18 mouse cellular contexts compared by ENCODE assay signal in genomic region chr7:116995770-116996169, GRCm38 (mm10).
DNase-seq lines count a peak whose midpoint lies in the region; ATAC-seq and TF ChIP-seq lines count a peak whose summit lies in the region.
"Had no signal": no experiment of that assay in that cellular context is flagged by ENCODE, and none has a peak within 500 bp of the region (broad histone marks: within the 10 kb centered on the region; RNA-seq: fewer than 3 reads in every experiment).

No protein-coding gene starts in this region.

- no peak overlapping the region for H3K27ac ChIP-seq in kidney, postnatal 0 days
- no peak overlapping the region for H3K27ac ChIP-seq in kidney, adult 2 months (ENCODE audit: insufficient read depth, low read depth, low read length)
- H3K27ac ChIP-seq: hindbrain, embryonic 13.5 days; kidney, embryonic 15.5 days; limb, embryonic 10.5 days; lung, embryonic 15.5 days; midbrain, embryonic 12.5 days; stomach, embryonic 15.5 days had no signal

- no peaks in the 10 kb centered on the region for H3K27me3 ChIP-seq in kidney, postnatal 0 days (ENCODE audit: insufficient read depth, low read length)
- no peaks in the 10 kb centered on the region for H3K27me3 ChIP-seq in kidney, adult 2 months (replicated peaks; ENCODE audit: control insufficient read depth, insufficient read depth, low read length)
- H3K27me3 ChIP-seq: heart, embryonic 12.5 days; hindbrain, embryonic 13.5 days; kidney, embryonic 15.5 days; lung, embryonic 15.5 days; midbrain, embryonic 12.5 days; stomach, embryonic 15.5 days had no signal

- H3K9me3 ChIP-seq in kidney, postnatal 0 days (replicated peaks; ENCODE audit: low read length) = no peaks in the 10 kb centered on the region
- H3K9me3 ChIP-seq: heart, embryonic 12.5 days; hindbrain, embryonic 13.5 days; kidney, embryonic 15.5 days; limb, embryonic 10.5 days; lung, embryonic 15.5 days; midbrain, embryonic 12.5 days; stomach, embryonic 15.5 days had no signal

- WGBS in kidney, postnatal 0 days = 91% methylated on average over 3 of the region's 3 CpGs
- WGBS in kidney, adult 2 months = 91% methylated on average over 3 of the region's 3 CpGs

- peak; percentile 42 for TF ChIP-seq CTCF in kidney, postnatal 0 days (IDR thresholded peaks at IDR 0.05; ENCODE audit: low read depth)
- no peak; the same call in 1 of the 2 replicates for TF ChIP-seq CTCF in kidney, adult 2 months (conservative IDR thresholded peaks at IDR 0.05; ENCODE audit: insufficient read depth, insufficient read length, low read depth, low read length)

- no peak for TF ChIP-seq POLR2A in kidney, adult 2 months (IDR thresholded peaks at IDR 0.05; ENCODE audit: low read depth, low read length)

- no peak overlapping the region for H3K9ac ChIP-seq in kidney, postnatal 0 days (ENCODE audit: low read depth, low read length)
- H3K9ac ChIP-seq: heart, embryonic 12.5 days; hindbrain, embryonic 13.5 days; kidney, embryonic 15.5 days; lung, embryonic 15.5 days; midbrain, embryonic 12.5 days; stomach, embryonic 15.5 days had no signal

- H3K4me3 ChIP-seq in kidney, postnatal 0 days (replicated peaks; ENCODE audit: low read depth, low read length) = no peak overlapping the region
- H3K4me3 ChIP-seq in kidney, adult 2 months (ENCODE audit: insufficient read depth, low read depth, low read length) = no peak overlapping the region
- H3K4me3 ChIP-seq: heart, embryonic 12.5 days; hindbrain, embryonic 13.5 days; kidney, embryonic 15.5 days; limb, embryonic 10.5 days; lung, embryonic 15.5 days; midbrain, embryonic 12.5 days; stomach, embryonic 15.5 days had no signal

- no peak overlapping the region for H3K4me2 ChIP-seq in kidney, postnatal 0 days (ENCODE audit: low read length)
- H3K4me2 ChIP-seq: heart, embryonic 12.5 days; hindbrain, embryonic 13.5 days; kidney, embryonic 15.5 days; lung, embryonic 15.5 days; midbrain, embryonic 12.5 days; stomach, embryonic 15.5 days had no signal

- DNase-seq in kidney, postnatal 0 days (ENCODE audit: low spot score) = no peak
- DNase-seq in kidney, adult 2 months = no peak
- peak; percentile 2 for DNase-seq in lung, postnatal 36 days
- DNase-seq in lung, postnatal 4 days = no peak
- peak; percentile 33 for DNase-seq in brain, adult 2 months (ENCODE audit: low read depth, low spot score)
- peak; percentile 28 for DNase-seq in retina, postnatal 1 day
- DNase-seq in cerebellum, adult 11-12 months = no peak
- DNase-seq in right cerebral cortex, postnatal 4 days = no peak
- DNase-seq: adrenal gland, postnatal 10 days; gastrocnemius, postnatal 36 days; thymus, postnatal 25 days had no signal

- no peaks in the 10 kb centered on the region for H3K4me1 ChIP-seq in kidney, postnatal 0 days (replicated peaks; ENCODE audit: insufficient read depth, low read length)
- no peaks in the 10 kb centered on the region for H3K4me1 ChIP-seq in kidney, adult 2 months (ENCODE audit: control insufficient read depth, insufficient read depth, low read length)
- H3K4me1 ChIP-seq: heart, embryonic 12.5 days; hindbrain, embryonic 13.5 days; kidney, embryonic 15.5 days; limb, embryonic 10.5 days; lung, embryonic 15.5 days; midbrain, embryonic 12.5 days; stomach, embryonic 15.5 days had no signal

- no peak for ATAC-seq in kidney, postnatal 0 days (replicated peaks; ENCODE audit: low FRiP score, low read depth)

- no peaks in the 10 kb centered on the region for H3K36me3 ChIP-seq in kidney, postnatal 0 days (ENCODE audit: insufficient read depth, low read length)
- no peaks in the 10 kb centered on the region for H3K36me3 ChIP-seq in kidney, adult 2 months (ENCODE audit: control insufficient read depth, insufficient read depth, low read length)
- H3K36me3 ChIP-seq: heart, embryonic 12.5 days; hindbrain, embryonic 13.5 days; kidney, embryonic 15.5 days; limb, embryonic 10.5 days; lung, embryonic 15.5 days; midbrain, embryonic 12.5 days; stomach, embryonic 15.5 days had no signal

Comparison
In these comparisons a context has a peak if more than half of its experiments do, and no peak if none do; other contexts are left out.
1. DNase-seq: peak in lung, postnatal 36 days (single experiment), brain, adult 2 months (single experiment) and retina, postnatal 1 day (single experiment); none in kidney, postnatal 0 days (single experiment), kidney, adult 2 months (single experiment), lung, postnatal 4 days (0 of 2), cerebellum, adult 11-12 months (single experiment) and right cerebral cortex, postnatal 4 days (single experiment).